Mouse (Mus musculus): ENCODE data around the gene Gm12355. TPM values are rescaled to one million over a fixed set of nuclear protein-coding genes. Genes with fewer than 3 reads are reported as not detected.

The Gm12355 gene
- not detected in 2 replicates for polyA plus RNA-seq (2012; rRNA removed; ENCODE audit: low replicate concordance)

GRCm38 (mm10) chr11:98625611-98626410 lies at the start of gene Gm12355, which contains the start of gene Gsdma3:
TSS of gene Gm12355 (minus strand) at chr11:98625661.
TSS of gene Gsdma3 (plus strand) at chr11:98626360.

GRCm38 (mm10) chr11:98664091-98664490 lies 38.6 kb upstream of the Gm12355 start, which contains the start of gene Gsdma:
TSS of gene Gsdma (plus strand) at chr11:98664351.

GRCm38 (mm10) chr11:98646459-98646858 lies 21.0 kb upstream of the Gm12355 start, which contains the start of gene Gsdma2:
TSS of gene Gsdma2 (plus strand) at chr11:98646759.

GRCm38 (mm10) chr11:98597991-98598390 lies 27.5 kb downstream of the Gm12355 start, which contains the start of gene Lrrc3c:
TSS of gene Lrrc3c (plus strand) at chr11:98598291.

GRCm38 (mm10) chr11:98586892-98587563 lies 38.4 kb downstream of the Gm12355 start, which contains the start of gene Ormdl3:
TSS of gene Ormdl3 (minus strand) at chr11:98587368.

Other genes with a start within 250 kb of the Gm12355 start
- 1.00 and 1.1 TPM in 2 replicates for gene Tcap, start 241.8 kb downstream of the Gm12355 start, polyA plus RNA-seq (2012; rRNA removed; ENCODE audit: low replicate concordance)
- 0.09 and 0.42 TPM in 2 replicates for gene Pnmt, start 239.2 kb downstream of the Gm12355 start, polyA plus RNA-seq (2012; rRNA removed; ENCODE audit: low replicate concordance)
- 46.9 and 54.7 TPM in 2 replicates for gene Pgap3, start 225.2 kb downstream of the Gm12355 start, polyA plus RNA-seq (2012; rRNA removed; ENCODE audit: low replicate concordance)
- 55.2 and 91.0 TPM in 2 replicates for gene Erbb2, start 213.2 kb downstream of the Gm12355 start, polyA plus RNA-seq (2012; rRNA removed; ENCODE audit: low replicate concordance)
- gene Mien1, start 186.7 kb downstream of the Gm12355 start, polyA plus RNA-seq (2012; rRNA removed; ENCODE audit: low replicate concordance), result 31.2 and 41.0 TPM in 2 replicates
- gene Grb7, start 179.3 kb downstream of the Gm12355 start, polyA plus RNA-seq (2012; rRNA removed; ENCODE audit: low replicate concordance), result 94.7 and 98.7 TPM in 2 replicates
- 1.4 and 3.0 TPM in 2 replicates for gene Ikzf3, start 79.6 kb downstream of the Gm12355 start, polyA plus RNA-seq (2012; rRNA removed; ENCODE audit: low replicate concordance)
- 0.18 TPM in 1 of 2 replicates, not detected in the other for gene Zpbp2, start 74.6 kb downstream of the Gm12355 start, polyA plus RNA-seq (2012; rRNA removed; ENCODE audit: low replicate concordance)
- 58.2 and 142 TPM in 2 replicates for gene Ormdl3, start 38.3 kb downstream of the Gm12355 start, polyA plus RNA-seq (2012; rRNA removed; ENCODE audit: low replicate concordance)
- not detected in 2 replicates for gene Lrrc3c, start 27.4 kb downstream of the Gm12355 start, polyA plus RNA-seq (2012; rRNA removed; ENCODE audit: low replicate concordance)
- not detected in 2 replicates for gene Gsdma3, start 699 bp upstream of the Gm12355 start, polyA plus RNA-seq (2012; rRNA removed; ENCODE audit: low replicate concordance)
- gene Gsdma2, start 21.1 kb upstream of the Gm12355 start, polyA plus RNA-seq (2012; rRNA removed; ENCODE audit: low replicate concordance), result 0.38 and 44.1 TPM in 2 replicates
- 0.23 and 0.46 TPM in 2 replicates for gene Gsdma, start 38.7 kb upstream of the Gm12355 start, polyA plus RNA-seq (2012; rRNA removed; ENCODE audit: low replicate concordance)
- 152 and 167 TPM in 2 replicates for gene Psmd3, start 56.9 kb upstream of the Gm12355 start, polyA plus RNA-seq (2012; rRNA removed; ENCODE audit: low replicate concordance)
- gene Csf3, start 75.6 kb upstream of the Gm12355 start, polyA plus RNA-seq (2012; rRNA removed; ENCODE audit: low replicate concordance), result 0.13 TPM in 1 of 2 replicates, not detected in the other
- 51.4 and 68.3 TPM in 2 replicates for gene Med24, start 103.8 kb upstream of the Gm12355 start, polyA plus RNA-seq (2012; rRNA removed; ENCODE audit: low replicate concordance)
- gene Thra, start 115.0 kb upstream of the Gm12355 start, polyA plus RNA-seq (2012; rRNA removed; ENCODE audit: low replicate concordance), result 78.1 and 149 TPM in 2 replicates
- 91.9 and 211 TPM in 2 replicates for gene Nr1d1, start 149.7 kb upstream of the Gm12355 start, polyA plus RNA-seq (2012; rRNA removed; ENCODE audit: low replicate concordance)
- 24.9 and 48.0 TPM in 2 replicates for gene Msl1, start 169.9 kb upstream of the Gm12355 start, polyA plus RNA-seq (2012; rRNA removed; ENCODE audit: low replicate concordance)
- gene Casc3, start 179.2 kb upstream of the Gm12355 start, polyA plus RNA-seq (2012; rRNA removed; ENCODE audit: low replicate concordance), result 18.0 and 20.3 TPM in 2 replicates
- 25.4 and 30.7 TPM in 2 replicates for gene Rapgefl1, start 211.1 kb upstream of the Gm12355 start, polyA plus RNA-seq (2012; rRNA removed; ENCODE audit: low replicate concordance)
- 10.8 and 18.0 TPM in 2 replicates for gene Wipf2, start 238.0 kb upstream of the Gm12355 start, polyA plus RNA-seq (2012; rRNA removed; ENCODE audit: low replicate concordance)

Measured in duodenum, adult 2 months (tissue).